8 mouse cellular contexts compared by ENCODE assay signal in the genomic region with DNA sequence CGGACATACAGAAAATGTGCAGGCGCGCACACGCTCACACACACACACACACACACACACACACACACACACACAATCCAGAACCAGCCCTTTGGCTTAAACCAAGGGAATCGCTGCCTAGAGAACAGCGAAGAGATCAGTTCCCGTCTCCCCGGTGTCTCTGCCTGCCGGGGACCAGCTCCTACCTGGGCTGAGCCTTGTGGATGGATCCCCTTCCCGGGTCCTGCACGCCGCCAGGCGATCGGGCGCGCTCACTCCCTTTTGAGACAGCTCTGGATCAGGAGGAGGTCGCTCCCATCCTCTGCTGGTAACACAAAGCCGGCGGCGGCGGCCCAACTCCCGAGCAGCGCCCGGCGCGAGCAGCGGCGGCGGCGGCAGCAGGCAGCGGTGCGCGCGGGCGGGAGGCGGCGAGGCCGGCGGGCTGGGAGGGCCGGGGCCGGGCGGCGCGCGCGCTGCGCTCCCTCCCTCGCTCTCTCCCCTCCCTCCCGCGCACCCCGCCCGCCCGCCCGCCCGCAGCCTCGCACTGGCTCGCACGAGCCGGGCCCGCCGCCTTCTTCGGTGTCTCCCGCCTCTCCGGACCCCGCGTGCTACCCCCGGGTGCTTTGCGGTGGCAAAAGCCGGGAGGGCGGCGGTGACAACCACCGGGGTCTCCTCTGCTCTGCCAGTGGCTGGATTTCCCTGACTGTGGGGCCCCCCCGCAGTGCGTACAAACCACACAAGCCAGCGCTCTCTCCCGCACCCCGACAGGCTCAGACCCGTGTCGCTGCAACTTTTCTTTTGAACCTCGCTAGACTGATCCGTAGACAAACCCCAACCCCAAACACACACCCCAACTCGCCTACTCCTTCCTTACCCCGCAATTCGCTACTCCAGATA.
DNase-seq lines count a peak whose midpoint lies in the region; ATAC-seq and TF ChIP-seq lines count a peak whose summit lies in the region.

No protein-coding gene starts in this region.

- H3K4me2 ChIP-seq in embryonic facial prominence, embryonic 13.5 days = peak overlapping the region; percentile 85
- peak overlapping the region; percentile 90 for H3K4me2 ChIP-seq in kidney, embryonic 14.5 days (replicated peaks; ENCODE audit: low read depth, low read length)
- H3K4me2 ChIP-seq in limb, embryonic 14.5 days (replicated peaks; ENCODE audit: low read depth, low read length, severe bottlenecking) = peak overlapping the region; percentile 94
- peak overlapping the region; percentile 85 for H3K4me2 ChIP-seq in midbrain, embryonic 15.5 days
- H3K4me2 ChIP-seq in stomach, postnatal 0 days (replicated peaks; ENCODE audit: low read depth) = peak overlapping the region; percentile 85

- H3K4me1 ChIP-seq in embryonic facial prominence, embryonic 13.5 days = peaks cover 15% of the 10 kb centered on the region; the same call in 1 of the 2 replicates
- H3K4me1 ChIP-seq in kidney, embryonic 14.5 days (ENCODE audit: control insufficient read depth, insufficient read depth, low read length) = peaks cover 7% of the 10 kb centered on the region; the same call in 1 of the 2 replicates
- H3K4me1 ChIP-seq in limb, embryonic 14.5 days (ENCODE audit: control insufficient read depth, insufficient read depth, low read length) = peaks cover 17% of the 10 kb centered on the region
- peaks cover 38% of the 10 kb centered on the region for H3K4me1 ChIP-seq in midbrain, embryonic 15.5 days
- no peaks in the 10 kb centered on the region for H3K4me1 ChIP-seq in stomach, postnatal 0 days (replicated peaks; ENCODE audit: control insufficient read depth, insufficient read depth)

- DNase-seq in lung, adult 18-20 months = peak; percentile 41 to 45
- DNase-seq in lung, postnatal 25 days (ENCODE audit: low spot score) = no peak
- DNase-seq in heart, adult 9 months (ENCODE audit: low spot score in 2 of 2) = peak; percentile 48 to 53
- peak; percentile 61 for DNase-seq in limb, embryonic 14.5 days (ENCODE audit: low spot score)
- peak; percentile 65 for DNase-seq in stomach, postnatal 0 days (ENCODE audit: low spot score)

- H3K27me3 ChIP-seq in embryonic facial prominence, embryonic 13.5 days = peaks cover 37% of the 10 kb centered on the region
- H3K27me3 ChIP-seq in kidney, embryonic 14.5 days (ENCODE audit: control insufficient read depth, insufficient read depth, low read length) = 0 out of 2 replicates have a peak, but pooled peaks cover 4% of the 10 kb centered on the region
- peaks cover 15% of the 10 kb centered on the region; the same call in 1 of the 2 replicates for H3K27me3 ChIP-seq in limb, embryonic 14.5 days (ENCODE audit: control insufficient read depth, insufficient read depth, low read length)
- peaks cover 21% of the 10 kb centered on the region for H3K27me3 ChIP-seq in midbrain, embryonic 15.5 days (replicated peaks)
- H3K27me3 ChIP-seq in stomach, postnatal 0 days (ENCODE audit: control insufficient read depth, insufficient read depth, low read length) = no peaks in the 10 kb centered on the region

- ATAC-seq in embryonic facial prominence, embryonic 13.5 days (ENCODE audit: insufficient number of reproducible peaks, insufficient read depth, low FRiP score, low TSS enrichment, low read depth) = peak; percentile 82
- ATAC-seq in kidney, embryonic 14.5 days (ENCODE audit: low FRiP score, low TSS enrichment) = peak; percentile 75
- ATAC-seq in limb, embryonic 14.5 days (ENCODE audit: low FRiP score, low read depth) = peak; percentile 85
- peak; percentile 87 for ATAC-seq in midbrain, embryonic 15.5 days (replicated peaks)
- peak; percentile 81 for ATAC-seq in stomach, postnatal 0 days (ENCODE audit: low FRiP score, low TSS enrichment)

- H3K4me3 ChIP-seq in embryonic facial prominence, embryonic 13.5 days = peak overlapping the region; percentile 75
- H3K4me3 ChIP-seq in kidney, embryonic 14.5 days (ENCODE audit: low read length) = peak overlapping the region; percentile 72
- H3K4me3 ChIP-seq in limb, embryonic 14.5 days (replicated peaks; ENCODE audit: low read length) = peak overlapping the region; percentile 75
- H3K4me3 ChIP-seq in midbrain, embryonic 15.5 days = peak overlapping the region; percentile 89
- H3K4me3 ChIP-seq in stomach, postnatal 0 days (ENCODE audit: low read depth, low read length) = peak overlapping the region; percentile 68

- TF ChIP-seq EP300 in stomach, postnatal 0 days (optimal IDR thresholded peaks at IDR 0.05) = no peak

- no peaks in the 10 kb centered on the region for H3K9me3 ChIP-seq in embryonic facial prominence, embryonic 13.5 days
- no peaks in the 10 kb centered on the region for H3K9me3 ChIP-seq in kidney, embryonic 14.5 days (ENCODE audit: control insufficient read depth, low read length)
- H3K9me3 ChIP-seq in limb, embryonic 14.5 days (ENCODE audit: control insufficient read depth, low read length) = no peaks in the 10 kb centered on the region
- H3K9me3 ChIP-seq in midbrain, embryonic 15.5 days = no peaks in the 10 kb centered on the region
- H3K9me3 ChIP-seq in stomach, postnatal 0 days (ENCODE audit: control insufficient read depth, low read length) = no peaks in the 10 kb centered on the region

- TF ChIP-seq POLR2A in limb, embryonic 14.5 days (IDR thresholded peaks at IDR 0.05; ENCODE audit: borderline replicate concordance, extremely low read depth, insufficient read depth, insufficient read length) = 0 out of 2 replicates have a peak, but pooled peaks have one; percentile 7

- peak overlapping the region; percentile 86 for H3K9ac ChIP-seq in embryonic facial prominence, embryonic 13.5 days
- H3K9ac ChIP-seq in kidney, embryonic 14.5 days (ENCODE audit: low read depth, low read length) = peak overlapping the region; percentile 84
- peak overlapping the region; percentile 89 for H3K9ac ChIP-seq in limb, embryonic 14.5 days (ENCODE audit: low read depth, low read length, severe bottlenecking)
- peak overlapping the region; percentile 98 for H3K9ac ChIP-seq in midbrain, embryonic 15.5 days
- H3K9ac ChIP-seq in stomach, postnatal 0 days (ENCODE audit: low read length) = peak overlapping the region; percentile 82

- H3K27ac ChIP-seq in embryonic facial prominence, embryonic 13.5 days = peak overlapping the region; percentile 93
- peak overlapping the region; percentile 87 for H3K27ac ChIP-seq in kidney, embryonic 14.5 days (ENCODE audit: low read depth, low read length)
- H3K27ac ChIP-seq in limb, embryonic 14.5 days (replicated peaks; ENCODE audit: low read depth, low read length) = peak overlapping the region; percentile 92
- H3K27ac ChIP-seq in midbrain, embryonic 15.5 days = peak overlapping the region; percentile 99
- peak overlapping the region; percentile 87 for H3K27ac ChIP-seq in stomach, postnatal 0 days (replicated peaks)

- TF ChIP-seq CTCF in stomach, postnatal 0 days (IDR thresholded peaks at IDR 0.05; ENCODE audit: low read depth) = no peak

- no peaks in the 10 kb centered on the region for H3K36me3 ChIP-seq in embryonic facial prominence, embryonic 13.5 days
- no peaks in the 10 kb centered on the region for H3K36me3 ChIP-seq in kidney, embryonic 14.5 days (ENCODE audit: control insufficient read depth, insufficient read depth, low read length)
- H3K36me3 ChIP-seq in limb, embryonic 14.5 days (ENCODE audit: control insufficient read depth, insufficient read depth, low read length) = no peaks in the 10 kb centered on the region
- H3K36me3 ChIP-seq in midbrain, embryonic 15.5 days (replicated peaks) = no peaks in the 10 kb centered on the region
- H3K36me3 ChIP-seq in stomach, postnatal 0 days (ENCODE audit: control insufficient read depth, insufficient read depth, low read length) = no peaks in the 10 kb centered on the region

- WGBS in embryonic facial prominence, embryonic 13.5 days = under 1% methylated on average over 37 of the region's 84 CpGs
- WGBS in kidney, embryonic 14.5 days = under 1% methylated on average over 60 of the region's 84 CpGs
- under 1% methylated on average over 24 of the region's 84 CpGs for WGBS in limb, embryonic 14.5 days
- WGBS in midbrain, embryonic 15.5 days = under 1% methylated on average over 61 of the region's 84 CpGs
- WGBS in stomach, postnatal 0 days = under 1% methylated on average over 63 of the region's 84 CpGs
